Mouse (Mus musculus) forebrain, embryonic 11.5 days (tissue): ENCODE results near the gene Gm20388. TPM values are rescaled to one million over a fixed set of nuclear protein-coding genes. Genes with fewer than 3 reads are reported as not detected.
A peak's percentile ranks its signal among the peaks of the same experiment; 100 is the strongest.
"Not testable (repeated sequence)": the region's sequence is repeated elsewhere in the genome, so short reads cannot be mapped to it uniquely, and the experiment has no call there.

ENCODE experiments used
- ATAC-seq: fragments of 200-750 bp; cut with Nextera tagmentation; replicated peaks from 2 replicates; pipeline ENCODE4 v1.8.0; 2017; ENCODE audit warnings: moderate TSS enrichment; ENCODE audit not compliant: low FRiP score
- DNase-seq: peaks from one replicate; pipeline ENCODE4 v3.0.0-alpha.2; 2017; ENCODE audit warnings: low spot score
- H3K27ac ChIP-seq: fragments of 300-500 bp; sonication (generic); 2 replicates; pipeline ENCODE4 v1.5.1; 2014; ENCODE audit warnings: low read depth, low read length
- H3K27me3 ChIP-seq: fragments of 300-500 bp; sonication (generic); 2 replicates; pipeline ENCODE4 v1.6.1; 2014; ENCODE audit warnings: mild to moderate bottlenecking, low read length, mixed read lengths; ENCODE audit not compliant: control insufficient read depth, insufficient read depth
- H3K36me3 ChIP-seq: fragments of 300-500 bp; sonication (generic); 2 replicates; pipeline ENCODE4 v1.6.1; 2014; ENCODE audit warnings: mild to moderate bottlenecking, low read length, moderate library complexity, mixed read lengths; ENCODE audit not compliant: control insufficient read depth, insufficient read depth
- H3K4me1 ChIP-seq: fragments of 300-500 bp; sonication (generic); replicated peaks from 2 replicates; pipeline ENCODE4 v1.6.1; 2014; ENCODE audit warnings: low read length, mixed read lengths; ENCODE audit not compliant: control insufficient read depth, insufficient read depth
- H3K4me2 ChIP-seq: fragments of 300-500 bp; sonication (generic); 2 replicates; pipeline ENCODE4 v1.6.1; 2014; ENCODE audit warnings: low read depth, mild to moderate bottlenecking, low read length, moderate library complexity, mixed read lengths; ENCODE audit not compliant: severe bottlenecking
- H3K4me3 ChIP-seq: fragments of 300-500 bp; sonication (generic); 2 replicates; pipeline ENCODE4 v1.5.1; 2014; ENCODE audit warnings: low read depth, low read length
- H3K9ac ChIP-seq: fragments of 300-500 bp; sonication (generic); 2 replicates; pipeline ENCODE4 v1.6.1; 2014; ENCODE audit warnings: low read length
- H3K9me3 ChIP-seq: fragments of 300-500 bp; sonication (generic); 2 replicates; pipeline ENCODE4 v1.6.1; 2016; ENCODE audit warnings: low read length, mixed read lengths; ENCODE audit not compliant: control insufficient read depth
- WGBS: fragments of 180-500 bp; shearing (Covaris S2); extraction: QIAGEN DNeasy Blood & Tissue Kit; methylation state at CpG from one replicate; pipeline ENCODE4 v1.1.7; 2014; 5-methylcytosine and 5-hydroxymethylcytosine counted together
- polyA plus RNA-seq: library from polyadenylated mRNA; unstranded; fragments of >200 nt; fragmentation: Nextera tagmentation; extraction: Ambion mirVana; gene quantifications from 2 replicates; pipeline ENCODE4 v1.2.1, GENCODE M21; 2014

Gm20388 gene
- polyA plus RNA-seq, 1 experiment from 2014 or later: not detected

- Histone ChIP-seq H3K9ac (peak overlapping the region; percentile 88), H3K4me3 (peak overlapping the region; percentile 99), H3K36me3 (no peaks in the 10 kb centered on the region; the same call in 1 of the 2 replicates), H3K4me2 (peak overlapping the region; percentile 96), H3K9me3 (no peaks in the 10 kb centered on the region), H3K27ac (no peak overlapping the region), H3K27me3 (no peaks in the 10 kb centered on the region), H3K4me1 (peaks cover 9% of the 10 kb centered on the region; the same call in 1 of the 2 replicates)
- ATAC-seq (no peak), DNase-seq (peak; percentile 65)
- 38% methylated on average over 10 of the region's 10 CpGs for WGBS
Measured at GRCm38 (mm10) chr8:123950077-123950802, 4039.6 kb downstream of the Gm20388 start.

GRCm38 (mm10) chr8:123953686-123954085, 4043.0 kb downstream of the Gm20388 start:
- H3K9ac ChIP-seq: no peak overlapping the region
- H3K9me3 ChIP-seq: no peaks in the 10 kb centered on the region
- no peak for DNase-seq
- no peak overlapping the region for H3K4me3 ChIP-seq
- no peak overlapping the region for H3K4me2 ChIP-seq
- ATAC-seq: no peak
- no peaks in the 10 kb centered on the region for H3K27me3 ChIP-seq
- 88% methylated on average over 8 of the region's 8 CpGs for WGBS
- no peak overlapping the region for H3K27ac ChIP-seq
- 0 out of 2 replicates have a peak, but pooled peaks cover 5% of the 10 kb centered on the region for H3K4me1 ChIP-seq
- no peaks in the 10 kb centered on the region for H3K36me3 ChIP-seq

GRCm38 (mm10) chr8:123954246-123954645, 4043.6 kb downstream of the Gm20388 start:
- 96% methylated on average over 8 of the region's 8 CpGs for WGBS
- no peaks in the 10 kb centered on the region for H3K9me3 ChIP-seq
- no peak for DNase-seq
- H3K9ac ChIP-seq: no peak overlapping the region
- H3K4me1 ChIP-seq: 0 out of 2 replicates have a peak, but pooled peaks cover 5% of the 10 kb centered on the region
- no peak overlapping the region for H3K27ac ChIP-seq
- no peaks in the 10 kb centered on the region for H3K36me3 ChIP-seq
- no peak for ATAC-seq
- no peaks in the 10 kb centered on the region for H3K27me3 ChIP-seq
- H3K4me2 ChIP-seq: no peak overlapping the region
- no peak overlapping the region for H3K4me3 ChIP-seq

- H3K27me3 ChIP-seq: no peaks in the 10 kb centered on the region
- H3K4me1 ChIP-seq: no peaks in the 10 kb centered on the region
- no peaks in the 10 kb centered on the region for H3K9me3 ChIP-seq
- DNase-seq (no peak), ATAC-seq (no peak)
- no peaks in the 10 kb centered on the region; the same call in 1 of the 2 replicates for H3K36me3 ChIP-seq
- no peak overlapping the region for H3K4me2 ChIP-seq
- H3K9ac ChIP-seq: no peak overlapping the region
- WGBS: 82% methylated on average over 17 of the region's 17 CpGs
- H3K27ac ChIP-seq: no peak overlapping the region
- H3K4me3 ChIP-seq: no peak overlapping the region
Measured at GRCm38 (mm10) chr8:123958130-123958529, 4047.5 kb downstream of the Gm20388 start.

GRCm38 (mm10) chr8:123959473-123959872, 4048.8 kb downstream of the Gm20388 start:
- H3K27me3 ChIP-seq: no peaks in the 10 kb centered on the region
- H3K36me3 ChIP-seq: no peaks in the 10 kb centered on the region; the same call in 1 of the 2 replicates
- WGBS: 92% methylated on average over 6 of the region's 6 CpGs

GRCm38 (mm10) chr8:123960056-123960455, 4049.4 kb downstream of the Gm20388 start:
- no peak overlapping the region for H3K9ac ChIP-seq
- 91% methylated on average over 9 of the region's 9 CpGs for WGBS
- DNase-seq: no peak
- no peaks in the 10 kb centered on the region for H3K9me3 ChIP-seq
- ATAC-seq: no peak
- H3K27me3 ChIP-seq: no peaks in the 10 kb centered on the region
- H3K27ac ChIP-seq: no peak overlapping the region
- H3K36me3 ChIP-seq: no peaks in the 10 kb centered on the region; the same call in 1 of the 2 replicates
- H3K4me2 ChIP-seq: no peak overlapping the region
- no peaks in the 10 kb centered on the region for H3K4me1 ChIP-seq
- no peak overlapping the region for H3K4me3 ChIP-seq

More at GRCm38 (mm10) chr8:123959473-123959872, 4048.8 kb downstream of the Gm20388 start:
- H3K9ac ChIP-seq: no peak overlapping the region
- no peaks in the 10 kb centered on the region for H3K9me3 ChIP-seq
- H3K27ac ChIP-seq: no peak overlapping the region
- H3K4me2 ChIP-seq: no peak overlapping the region
- DNase-seq (no peak), ATAC-seq (no peak)
- no peaks in the 10 kb centered on the region for H3K4me1 ChIP-seq
- H3K4me3 ChIP-seq: no peak overlapping the region

GRCm38 (mm10) chr8:123960556-123960955, 4049.9 kb downstream of the Gm20388 start:
- H3K4me2 ChIP-seq, H3K36me3 ChIP-seq, H3K27ac ChIP-seq, H3K27me3 ChIP-seq, H3K9me3 ChIP-seq, ATAC-seq, H3K4me1 ChIP-seq, DNase-seq, H3K4me3 ChIP-seq, H3K9ac ChIP-seq: not testable (repeated sequence)
- WGBS: 93% methylated on average over 5 of the region's 5 CpGs

- Histone ChIP-seq H3K27me3 (no peaks in the 10 kb centered on the region), H3K9ac (no peak overlapping the region), H3K4me2 (no peak overlapping the region), H3K4me3 (no peak overlapping the region), H3K9me3 (no peaks in the 10 kb centered on the region), H3K27ac (no peak overlapping the region), H3K36me3 (no peaks in the 10 kb centered on the region; the same call in 1 of the 2 replicates), H3K4me1 (no peaks in the 10 kb centered on the region)
- 94% methylated on average over 1 of the region's 1 CpGs for WGBS
- ATAC-seq (no peak), DNase-seq (no peak)
Measured at GRCm38 (mm10) chr8:123961371-123961770, 4050.7 kb downstream of the Gm20388 start.

- Histone ChIP-seq H3K9me3 (no peaks in the 10 kb centered on the region), H3K4me1 (no peaks in the 10 kb centered on the region), H3K4me3 (no peak overlapping the region), H3K9ac (no peak overlapping the region), H3K4me2 (no peak overlapping the region), H3K27ac (no peak overlapping the region), H3K27me3 (no peaks in the 10 kb centered on the region), H3K36me3 (no peaks in the 10 kb centered on the region)
- DNase-seq (no peak), ATAC-seq (no peak)
- 75% methylated on average over 2 of the region's 2 CpGs for WGBS
Measured at GRCm38 (mm10) chr8:123966896-123967295, 4056.3 kb downstream of the Gm20388 start.
